Mouse (Mus musculus): ENCODE results near the gene Gm10553. TPM values are rescaled to one million over a fixed set of nuclear protein-coding genes. Genes with fewer than 3 reads are reported as not detected.
"Not testable (repeated sequence)": the region's sequence is repeated elsewhere in the genome, so short reads cannot be mapped to it uniquely, and the experiment has no call there.

Gene Gm10553
- not detected for total RNA-seq (2021)

DNA sequence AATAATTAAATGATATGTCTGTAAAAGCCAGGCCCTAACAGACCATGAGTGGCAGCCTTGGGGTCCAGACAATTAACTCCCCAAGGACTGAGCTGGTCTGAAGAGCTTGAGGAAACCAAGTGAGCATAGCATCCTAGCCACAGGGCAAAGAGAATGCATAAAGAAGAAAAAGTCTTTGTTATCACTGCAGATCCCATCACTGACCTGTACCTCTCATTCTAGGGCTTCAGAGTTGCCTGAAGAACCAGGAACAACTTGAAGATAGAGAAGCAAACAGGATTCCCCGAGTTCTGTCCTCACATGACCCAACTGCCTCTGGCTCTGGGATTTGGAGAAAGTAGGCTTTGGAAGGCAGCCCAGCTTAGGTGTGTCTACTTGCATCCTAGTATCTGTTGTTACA is at the start of gene Gm10553:
Gene Gm10553, plus strand, starts transcription at position 301 of the 400 bp plus-strand sequence.
- intact Hi-C loops (cut with DNase I); DNase-seq: not testable (repeated sequence)

DNA sequence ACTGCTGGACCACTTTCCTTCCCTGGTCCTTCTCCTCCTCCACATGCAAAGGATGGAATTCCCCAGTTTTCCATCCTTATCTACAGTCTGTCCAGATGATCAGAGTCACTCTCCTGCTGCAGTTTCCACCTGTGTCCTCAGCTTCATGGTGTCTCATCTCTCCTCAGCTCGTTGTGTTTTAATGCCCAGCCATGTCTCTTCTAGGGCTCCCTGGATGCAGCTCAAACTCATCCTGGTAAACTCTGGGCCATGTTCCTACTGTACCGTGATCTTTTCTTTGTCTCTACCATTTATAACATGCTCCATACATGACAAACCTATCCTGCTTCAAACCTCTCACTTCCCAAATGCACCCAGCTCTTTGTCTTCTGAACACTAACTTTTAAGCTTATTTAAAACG is 28.3 kb upstream of the Gm10553 start:
- intact Hi-C loops (cut with DNase I); DNase-seq: not testable (repeated sequence)

DNA sequence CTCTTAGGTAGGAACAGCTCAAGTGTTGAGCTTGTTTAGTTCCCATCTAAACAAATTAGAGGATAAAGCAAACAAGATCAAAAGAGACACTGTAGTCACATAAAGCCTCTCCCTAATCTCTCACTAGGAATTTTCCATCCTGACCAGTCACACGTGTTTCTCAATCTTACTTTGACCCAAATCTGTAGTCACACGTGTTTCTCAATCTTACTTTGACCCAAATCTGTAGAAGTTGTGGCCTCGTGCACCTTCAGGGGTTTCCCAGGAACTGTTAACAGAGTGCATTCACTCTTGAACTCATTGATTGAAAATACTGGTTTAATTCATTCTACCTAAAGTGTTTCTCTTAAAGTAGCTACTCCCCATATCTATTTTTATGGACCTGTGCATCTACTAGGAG is 26.9 kb upstream of the Gm10553 start:
- intact Hi-C loops (cut with DNase I): not testable (repeated sequence)

DNA sequence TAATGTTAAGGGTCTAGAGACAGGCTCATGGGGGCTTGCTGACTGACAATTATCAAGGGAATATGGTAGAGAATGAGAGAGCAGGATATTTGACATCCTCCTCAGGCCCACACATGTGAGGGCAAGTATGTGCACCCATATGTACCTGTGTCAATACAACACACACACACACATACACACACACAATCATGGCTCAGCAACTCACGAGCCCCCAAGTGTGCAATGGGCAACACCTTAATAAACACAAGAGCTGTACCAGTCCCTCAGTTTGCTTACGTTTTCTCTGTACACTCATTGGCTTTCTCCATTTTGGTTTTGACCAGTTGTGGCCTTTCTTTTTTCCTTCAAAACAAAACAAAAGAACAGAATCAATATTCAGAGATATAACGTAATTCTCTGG is 15.2 kb upstream of the Gm10553 start:
- DNase-seq; intact Hi-C loops (cut with DNase I): not testable (repeated sequence)

More for the DNA sequence above, 26.9 kb upstream of the Gm10553 start:
- not testable (repeated sequence) for DNase-seq

DNA sequence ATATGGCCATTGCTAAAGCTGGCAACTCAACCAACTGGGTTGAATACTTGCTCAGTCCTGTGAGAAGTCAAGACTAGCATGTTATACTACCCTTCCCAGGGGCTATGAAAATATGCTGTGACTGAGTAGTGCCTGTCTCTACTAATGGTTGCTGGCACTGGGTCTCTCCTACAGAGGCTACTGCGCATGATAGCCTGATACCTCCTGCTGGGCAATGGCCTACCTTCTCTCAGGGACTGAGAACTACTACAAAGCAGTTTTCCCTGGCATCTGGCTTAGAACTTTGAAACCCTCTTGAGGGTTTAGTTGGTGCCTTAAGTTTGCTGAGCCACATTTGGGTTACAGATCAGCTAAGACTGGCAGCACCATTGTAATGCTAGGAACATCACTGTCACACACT is 13.8 kb upstream of the Gm10553 start:
- DNase-seq: not testable (repeated sequence)

DNA sequence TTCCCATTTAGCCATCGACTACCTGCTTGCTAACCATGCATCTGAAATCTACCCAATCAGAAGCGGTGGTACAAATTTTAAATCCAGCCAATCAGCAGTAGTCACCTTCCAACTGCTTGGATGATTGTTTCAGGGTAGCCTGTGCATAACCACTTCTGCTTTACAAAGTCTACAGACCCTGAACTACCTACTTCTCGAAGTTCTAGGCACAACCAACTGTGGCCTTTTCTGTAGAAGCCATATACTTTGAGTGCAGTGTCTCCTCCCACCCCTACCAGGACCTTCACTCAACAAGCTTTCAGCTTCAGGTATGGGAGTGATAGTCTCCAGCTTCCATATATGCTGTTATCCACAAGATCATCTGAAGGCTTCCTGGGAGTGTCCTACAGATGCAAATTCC is 7.8 kb upstream of the Gm10553 start:
- intact Hi-C loops (cut with DNase I); DNase-seq: not testable (repeated sequence)

More for the DNA sequence above, 13.8 kb upstream of the Gm10553 start:
- intact Hi-C loops (cut with DNase I): not testable (repeated sequence)

DNA sequence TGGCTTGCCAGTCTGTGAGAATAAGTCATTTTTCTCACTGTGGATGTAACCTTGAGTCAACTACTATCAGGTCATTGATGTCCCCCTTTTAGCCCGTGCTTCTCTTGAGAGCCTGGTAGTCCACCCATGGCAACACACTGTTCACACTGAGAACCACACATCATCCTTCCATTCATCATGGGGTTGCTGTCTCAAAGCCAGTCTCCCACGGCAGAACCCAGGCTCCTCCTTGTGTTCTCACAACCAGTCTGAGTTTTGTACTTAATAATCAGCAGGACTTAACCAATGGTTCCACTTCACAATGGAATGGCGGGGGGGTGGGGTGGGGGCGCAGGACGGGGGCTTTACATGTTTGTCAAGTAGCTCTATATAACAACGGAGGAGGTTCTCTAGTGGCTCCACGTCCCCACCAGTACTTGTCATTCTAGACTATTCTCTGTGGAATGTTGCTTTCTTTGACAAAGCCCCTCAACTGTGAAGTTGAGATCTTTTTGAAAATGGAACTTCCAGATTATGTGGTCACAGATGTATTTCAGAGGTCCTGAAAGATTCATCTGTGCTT is 6.9 kb upstream of the Gm10553 start:
- intact Hi-C loops (cut with DNase I); DNase-seq: not testable (repeated sequence)

DNA sequence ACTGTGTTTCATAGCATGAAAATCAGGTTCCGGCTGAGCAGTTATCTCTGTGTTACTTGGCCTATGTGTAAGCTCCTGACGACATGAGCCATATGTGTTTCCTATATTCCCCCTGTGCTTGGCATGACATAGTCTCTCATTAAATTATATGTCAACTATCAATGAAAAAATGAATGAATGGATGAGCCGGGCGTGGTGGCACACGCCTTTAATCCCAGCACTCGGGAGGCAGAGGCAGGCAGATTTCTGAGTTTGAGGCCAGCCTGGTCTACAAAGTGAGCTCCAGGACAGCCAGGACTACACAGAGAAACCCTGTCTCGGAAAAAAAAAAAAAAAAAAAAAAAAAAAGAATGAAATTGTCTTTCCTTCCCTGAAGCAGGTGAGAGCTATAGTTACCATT is 883 bp upstream of the Gm10553 start:
- intact Hi-C loops (cut with DNase I); DNase-seq: not testable (repeated sequence)

DNA sequence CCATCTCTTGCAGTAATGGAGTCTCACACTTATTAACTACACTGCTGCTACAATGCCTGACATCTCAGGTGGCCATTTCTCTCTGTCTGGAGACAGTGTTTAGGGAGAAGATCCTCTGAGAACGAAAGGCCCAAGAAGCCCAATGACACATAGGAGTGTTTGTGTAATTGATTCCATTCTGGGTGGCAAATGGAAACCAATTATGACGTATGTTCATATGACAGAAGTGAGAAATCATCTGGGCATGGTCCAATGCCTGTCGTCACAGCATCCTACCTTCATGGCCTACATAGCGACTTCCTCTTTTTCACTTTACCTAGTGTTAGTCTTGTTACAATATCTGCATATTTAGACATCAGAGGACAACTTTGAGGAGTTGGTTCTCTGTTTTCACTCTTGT is 1.8 kb downstream of the Gm10553 start:
- DNase-seq; intact Hi-C loops (cut with DNase I): not testable (repeated sequence)

DNA sequence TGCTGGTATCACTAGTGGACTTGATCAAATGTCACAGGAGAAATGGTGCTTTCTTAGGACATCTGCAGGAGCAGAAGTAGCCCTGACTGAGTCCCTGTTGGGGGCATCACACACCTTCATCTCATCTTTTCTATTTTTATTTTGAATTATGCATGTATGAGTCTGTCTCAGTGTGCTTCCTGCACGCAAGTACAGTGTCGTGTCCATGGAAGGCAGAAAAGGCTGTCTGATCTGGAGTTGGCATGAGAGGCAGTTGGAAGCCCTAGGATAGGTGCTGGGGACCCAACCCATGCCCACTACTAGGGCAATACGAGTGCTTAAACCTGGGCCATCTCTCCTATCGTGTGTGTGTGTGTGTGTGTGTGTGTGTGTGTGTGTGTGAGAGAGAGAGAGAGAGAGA is 5.4 kb downstream of the Gm10553 start:
- intact Hi-C loops (cut with DNase I); DNase-seq: not testable (repeated sequence)

DNA sequence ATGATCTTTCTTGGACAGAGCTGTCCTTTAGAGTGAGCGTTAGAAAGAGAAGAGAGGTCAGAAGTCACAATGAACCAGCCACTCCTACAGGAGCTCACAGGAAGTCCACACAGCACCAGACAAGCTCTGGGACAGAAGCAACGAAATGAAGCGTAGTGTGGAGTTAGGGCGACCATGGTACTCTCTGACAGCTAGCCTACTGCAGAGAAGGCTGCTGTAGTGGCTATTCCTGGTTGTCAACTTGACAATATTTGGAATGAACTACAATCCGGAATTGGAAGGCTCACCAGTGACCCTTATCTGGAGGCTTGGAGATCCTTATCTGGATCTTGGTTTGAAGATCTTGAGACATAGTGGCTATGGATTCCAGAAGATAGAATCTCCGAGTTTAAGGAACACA is 6.0 kb downstream of the Gm10553 start:
- DNase-seq; intact Hi-C loops (cut with DNase I): not testable (repeated sequence)

DNA sequence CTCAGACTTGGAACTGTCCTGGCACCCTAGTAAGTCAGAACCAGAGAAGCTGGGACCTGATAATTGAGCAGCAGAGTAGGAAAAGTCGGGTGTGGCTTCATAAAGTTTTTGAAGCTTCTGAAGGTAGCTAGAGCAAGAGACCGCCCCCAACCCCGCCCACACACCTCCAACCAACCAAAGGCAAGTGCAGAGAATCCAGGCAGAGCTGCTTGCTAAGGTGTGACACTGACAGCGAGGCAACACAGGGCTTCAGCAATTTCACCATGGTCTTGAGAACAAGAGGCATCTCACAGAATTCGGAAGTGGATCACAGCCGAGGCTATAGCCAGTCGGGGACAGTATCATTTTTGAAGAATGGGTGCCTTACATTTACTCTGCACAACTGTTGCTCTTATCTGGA is 9.8 kb downstream of the Gm10553 start, which contains the start of gene A530032D15Rik:
Gene A530032D15Rik, minus strand, starts transcription at position 101 of the 400 bp plus-strand sequence.
- intact Hi-C loops (cut with DNase I); DNase-seq: not testable (repeated sequence)

DNA sequence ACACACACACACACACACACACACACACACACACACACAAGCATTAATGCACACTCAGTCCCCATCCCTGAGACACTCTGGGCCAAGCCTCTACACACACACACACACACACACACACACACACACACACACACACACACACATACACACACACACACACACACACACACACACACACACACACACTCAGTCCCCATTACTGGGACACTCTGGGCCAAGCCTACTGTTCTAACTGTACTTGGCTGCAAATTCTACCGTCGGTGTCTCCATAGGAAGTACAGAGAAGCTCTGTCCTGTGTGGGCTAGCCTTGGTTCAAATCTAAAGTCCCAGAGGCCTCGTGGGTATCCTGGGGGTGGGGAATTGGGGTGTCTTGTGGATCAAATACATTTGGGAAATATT is 10.9 kb downstream of the Gm10553 start:
- DNase-seq; intact Hi-C loops (cut with DNase I): not testable (repeated sequence)

DNA sequence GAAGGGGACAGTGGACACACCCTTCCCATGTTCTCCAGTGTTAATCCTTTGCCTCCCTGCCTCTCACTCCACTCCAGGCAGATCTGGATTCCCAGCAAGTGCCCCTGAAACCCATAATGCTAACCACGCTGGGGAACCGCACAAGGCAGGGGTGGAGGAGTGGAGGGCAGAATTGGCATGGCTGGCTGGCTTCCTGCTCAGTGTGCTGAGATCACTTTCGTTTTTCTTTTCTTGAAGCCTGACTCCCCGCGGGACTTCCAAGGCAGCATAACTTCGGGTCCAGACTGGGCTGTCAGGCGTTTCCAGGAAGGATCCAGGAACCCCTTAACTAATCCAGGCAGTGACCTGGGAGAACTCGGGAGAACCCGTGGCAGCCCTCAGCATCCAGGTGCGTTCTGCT is 11.6 kb downstream of the Gm10553 start:
- intact Hi-C loops (cut with DNase I); DNase-seq: not testable (repeated sequence)

DNA sequence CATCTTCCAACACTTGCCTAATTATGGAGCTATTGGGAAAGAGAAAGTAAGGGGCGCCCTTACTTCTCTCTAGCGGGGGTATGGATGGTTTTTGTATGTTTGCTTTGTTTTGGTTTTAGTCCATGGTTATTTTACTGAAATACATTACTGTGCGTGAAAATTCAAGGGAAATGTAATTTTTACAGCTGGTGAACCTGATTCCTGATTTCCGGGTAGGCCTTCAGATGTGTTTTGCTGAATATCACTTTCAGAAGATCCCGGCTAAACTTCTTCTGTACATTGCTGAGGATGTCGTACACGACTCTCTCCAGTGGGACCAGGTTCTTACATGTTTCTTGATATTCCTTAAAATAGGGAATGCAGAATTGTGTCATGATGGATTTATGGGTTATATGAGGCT is 12.3 kb downstream of the Gm10553 start:
- DNase-seq; intact Hi-C loops (cut with DNase I): not testable (repeated sequence)

DNA sequence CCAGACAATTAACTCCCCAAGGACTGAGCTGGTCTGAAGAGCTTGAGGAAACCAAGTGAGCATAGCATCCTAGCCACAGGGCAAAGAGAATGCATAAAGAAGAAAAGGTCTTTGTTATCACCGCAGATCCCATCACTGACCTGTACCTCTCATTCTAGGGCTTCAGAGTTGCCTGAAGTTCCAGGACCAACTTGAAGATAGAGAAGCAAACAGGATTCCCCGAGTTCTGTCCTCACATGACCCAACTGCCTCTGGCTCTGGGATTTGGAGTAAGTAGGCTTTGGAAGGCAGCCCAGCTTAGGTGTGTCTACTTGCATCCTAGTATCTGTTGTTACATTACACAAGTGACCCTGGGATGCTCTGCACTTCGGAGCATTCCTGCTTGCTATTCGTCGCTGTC is 12.9 kb downstream of the Gm10553 start:
- intact Hi-C loops (cut with DNase I); DNase-seq: not testable (repeated sequence)

DNA sequence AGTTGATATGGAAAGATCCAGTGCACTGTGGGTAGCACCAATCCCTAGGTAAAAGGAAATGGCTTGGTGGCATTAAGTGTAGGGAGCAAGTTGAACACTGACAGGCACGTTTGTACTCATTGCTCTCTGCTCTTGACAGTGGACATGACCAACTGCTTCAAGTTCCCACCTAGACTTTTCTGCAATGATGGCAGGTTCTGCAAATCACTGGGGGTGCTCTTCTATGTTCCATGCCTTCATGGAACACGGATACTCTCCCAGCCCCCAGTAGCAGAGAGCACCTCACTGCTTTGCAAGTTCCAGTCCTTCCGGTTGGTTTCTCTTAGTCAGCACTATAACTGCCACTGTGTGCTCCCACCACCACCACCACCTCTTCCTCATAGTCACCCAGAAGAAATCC is 14.1 kb downstream of the Gm10553 start:
- intact Hi-C loops (cut with DNase I); DNase-seq: not testable (repeated sequence)

DNA sequence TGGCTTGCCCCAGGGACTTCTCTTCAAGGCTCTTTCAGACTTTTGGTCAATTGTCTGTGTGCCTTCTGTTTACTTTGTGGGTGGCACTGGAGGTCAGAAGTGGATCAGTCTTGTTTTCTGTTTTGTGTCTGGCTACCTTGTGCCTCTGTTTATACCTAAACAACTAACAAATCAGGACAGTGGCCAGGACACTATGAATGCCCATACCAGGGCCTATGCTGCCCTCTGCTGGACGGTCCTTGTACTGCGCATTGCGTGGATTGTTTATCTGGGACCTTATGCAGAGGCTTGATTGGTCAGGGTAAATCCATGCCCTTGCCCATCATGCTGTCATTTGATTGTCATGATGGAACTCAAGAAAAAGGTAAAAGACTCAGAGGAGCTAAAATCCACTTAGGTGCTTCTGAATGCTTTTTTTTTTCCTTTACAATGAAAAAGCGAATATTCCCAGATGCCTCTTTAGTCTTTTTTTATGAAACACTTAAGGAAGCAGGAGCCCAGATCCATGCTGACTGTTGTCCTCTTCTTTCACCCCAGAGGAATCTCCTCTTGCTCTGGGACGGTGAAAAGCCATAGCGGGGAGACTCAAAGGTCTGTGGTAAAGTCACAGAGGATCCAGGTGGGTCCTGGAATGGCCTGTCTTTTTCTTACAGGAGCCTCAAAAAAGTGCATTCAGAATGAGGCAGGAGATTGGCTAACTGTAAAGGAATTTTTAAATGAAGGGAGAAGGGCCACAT is 14.9 kb downstream of the Gm10553 start:
- intact Hi-C loops (cut with DNase I): not testable (repeated sequence)
- peak in 1 of 2 experiments; percentile 52 for DNase-seq

DNA sequence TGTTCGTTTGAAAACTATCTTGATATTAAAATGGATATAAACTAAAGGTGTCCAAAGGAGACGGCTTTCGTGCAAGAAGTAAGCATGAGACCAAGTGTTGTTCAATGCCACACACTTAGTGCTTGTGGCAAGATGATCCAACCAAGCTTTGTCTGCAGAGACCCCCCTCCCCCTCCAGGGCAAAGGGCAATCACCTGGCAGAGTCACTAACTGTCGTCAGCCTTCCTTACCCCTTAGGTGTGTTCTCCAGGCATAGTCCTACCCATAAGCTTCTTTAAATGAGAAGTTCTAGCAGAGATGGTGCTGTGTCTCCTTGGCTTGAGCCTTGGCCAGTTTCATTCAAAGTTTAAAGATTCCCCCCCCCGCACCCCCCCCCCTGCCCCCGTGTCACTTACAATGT is 17.6 kb downstream of the Gm10553 start:
- DNase-seq; intact Hi-C loops (cut with DNase I): not testable (repeated sequence)

DNA sequence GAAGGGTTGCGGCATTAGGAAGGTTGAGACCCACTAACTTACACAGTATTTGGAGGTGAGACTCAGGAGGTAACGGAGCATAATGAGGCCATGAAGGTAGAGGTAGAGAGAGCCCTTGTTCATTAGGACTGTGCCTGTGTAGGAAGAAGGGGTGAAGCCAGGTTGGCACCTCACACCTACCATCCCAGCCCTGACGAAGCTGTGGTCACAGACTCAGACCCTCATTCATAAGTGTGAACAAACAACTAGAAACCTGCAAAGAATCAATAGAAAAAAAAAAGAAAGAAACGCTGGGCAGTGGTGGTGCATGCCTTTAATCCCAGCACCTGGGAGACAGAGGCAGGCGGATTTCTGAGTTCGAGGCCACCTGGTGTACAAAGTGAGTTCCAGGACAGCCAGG is 18.4 kb downstream of the Gm10553 start:
- intact Hi-C loops (cut with DNase I); DNase-seq: not testable (repeated sequence)

DNA sequence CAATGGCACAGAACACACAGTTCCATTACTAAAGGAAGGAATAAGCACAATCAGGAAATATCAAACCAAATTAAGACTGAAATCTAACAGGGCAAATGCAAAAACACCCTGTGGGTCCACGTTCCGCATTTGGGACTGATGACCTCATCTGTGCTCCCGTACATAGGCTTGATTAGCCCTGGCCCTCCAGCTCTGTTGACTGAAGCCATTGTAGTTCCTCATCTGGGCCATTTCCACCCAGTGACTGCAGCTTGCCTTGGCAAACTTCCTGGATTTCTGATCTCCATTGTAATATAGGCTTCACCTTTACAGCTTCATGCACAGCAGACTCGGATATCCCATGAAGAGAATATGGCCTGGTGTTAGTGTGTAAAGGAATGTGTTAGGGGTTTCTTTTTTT is 21.9 kb downstream of the Gm10553 start:
- intact Hi-C loops (cut with DNase I); DNase-seq: not testable (repeated sequence)

DNA sequence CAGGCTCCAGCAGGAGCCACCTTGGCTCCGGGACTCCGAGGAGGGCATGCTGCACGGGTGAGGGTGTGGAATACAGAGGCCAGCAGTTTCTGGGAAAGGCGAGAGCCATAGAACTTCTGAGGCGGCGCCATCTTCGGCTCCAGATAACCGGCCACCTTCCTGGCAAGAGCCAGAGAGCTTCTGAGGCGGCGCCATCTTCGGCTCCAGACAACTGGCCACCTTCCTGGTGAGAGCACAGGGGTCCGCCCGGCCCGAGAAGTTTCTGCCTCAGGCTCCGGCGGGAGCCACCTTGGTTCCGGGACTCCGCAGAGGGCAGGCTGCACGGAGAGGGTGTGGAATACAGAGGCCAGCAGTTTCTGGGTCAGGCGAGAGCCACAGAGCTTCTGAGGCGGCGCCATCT is 33.7 kb downstream of the Gm10553 start:
- intact Hi-C loops (cut with DNase I); DNase-seq: not testable (repeated sequence)

Data from heart, postnatal 36 days (tissue).